Mouse (Mus musculus) gonadal fat pad, adult 2 months (tissue): Measurements from ENCODE around the gene Rtn4rl1. TPM values are rescaled to one million over a fixed set of nuclear protein-coding genes. Genes with fewer than 3 reads are reported as not detected.

Experiments
- DNase-seq: peaks from one replicate; pipeline ENCODE4 v3.0.0-alpha.2; 2012; ENCODE audit warnings: low read depth
- polyA plus RNA-seq: library from polyadenylated mRNA; depleted of rRNA; stranded (reverse); fragments of >200 nt; gene quantifications from 2 replicates; pipeline ENCODE4 v1.2.3, GENCODE M21; 2012

Gene Rtn4rl1
- polyA plus RNA-seq, 1 experiment: 27.8 TPM

DNA sequence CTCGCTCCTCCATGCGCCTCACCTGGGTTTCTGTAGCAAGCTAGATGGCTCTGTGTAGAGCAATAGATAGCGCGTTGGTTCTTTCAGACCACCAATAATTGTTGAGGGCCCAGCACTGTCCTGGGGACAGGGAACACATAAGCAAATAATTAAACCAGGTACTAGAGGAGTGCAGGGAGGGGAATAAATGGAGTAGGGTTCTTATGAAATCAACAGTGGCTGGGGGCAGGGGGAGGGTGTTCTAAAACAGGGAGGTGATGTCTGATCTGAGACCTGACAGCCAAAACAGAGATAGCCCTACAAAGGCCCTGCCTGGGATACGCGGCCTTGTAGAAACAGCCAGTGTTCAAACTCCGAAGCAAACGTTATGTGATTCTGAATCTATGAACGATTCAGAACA is 56.0 kb downstream of the Rtn4rl1 start:
- DNase-seq: no peak

DNA sequence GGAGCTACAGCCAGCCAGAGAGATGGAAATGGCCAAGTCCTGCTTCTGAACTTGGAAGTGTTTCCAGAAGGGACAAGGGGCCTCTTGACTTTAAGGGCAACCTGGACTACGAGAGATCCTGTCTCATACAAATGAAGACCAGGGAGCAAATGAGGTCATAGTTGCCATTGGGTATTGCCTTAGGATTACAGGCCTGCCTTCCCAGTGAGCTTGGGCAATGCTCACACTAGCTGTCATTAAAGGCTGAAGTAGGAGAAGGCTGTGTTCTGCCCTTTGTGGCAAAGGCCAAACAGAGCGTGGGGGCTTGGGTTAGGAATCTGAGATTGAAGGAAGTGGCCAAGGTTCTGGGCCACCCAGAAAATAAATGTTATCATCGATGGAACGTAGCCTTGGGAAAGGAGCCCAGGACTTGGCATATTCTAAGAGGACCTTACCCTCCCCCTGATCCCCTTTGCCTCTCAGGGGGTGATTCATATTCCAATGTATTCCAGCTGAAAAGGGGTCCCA is 57.5 kb downstream of the Rtn4rl1 start:
- no peak for DNase-seq

DNA sequence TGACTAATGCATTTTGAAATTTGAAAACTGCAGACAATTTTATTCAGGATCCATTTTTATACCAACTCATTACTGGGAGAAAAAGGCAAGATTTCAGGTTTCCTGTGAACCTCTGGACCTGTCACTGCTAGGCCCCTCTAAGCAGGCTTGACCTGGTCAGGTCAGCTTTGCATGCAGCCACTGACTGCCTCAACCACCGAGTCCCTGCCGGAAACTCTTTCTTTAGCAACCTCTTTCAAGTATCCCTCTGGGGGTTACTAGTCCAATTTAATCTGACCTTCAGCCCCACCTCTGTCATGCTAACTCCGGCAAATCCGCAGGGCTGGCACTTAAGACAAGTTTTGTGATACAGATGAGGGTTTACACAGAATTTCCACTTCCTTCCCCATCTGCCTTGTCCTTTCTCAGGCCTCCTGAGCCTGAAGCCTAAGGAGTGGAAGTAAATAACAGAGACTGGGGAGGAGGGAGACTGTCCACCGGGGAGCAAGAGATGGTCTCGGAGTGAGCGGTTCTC is 58.0 kb downstream of the Rtn4rl1 start:
- no peak for DNase-seq

DNA sequence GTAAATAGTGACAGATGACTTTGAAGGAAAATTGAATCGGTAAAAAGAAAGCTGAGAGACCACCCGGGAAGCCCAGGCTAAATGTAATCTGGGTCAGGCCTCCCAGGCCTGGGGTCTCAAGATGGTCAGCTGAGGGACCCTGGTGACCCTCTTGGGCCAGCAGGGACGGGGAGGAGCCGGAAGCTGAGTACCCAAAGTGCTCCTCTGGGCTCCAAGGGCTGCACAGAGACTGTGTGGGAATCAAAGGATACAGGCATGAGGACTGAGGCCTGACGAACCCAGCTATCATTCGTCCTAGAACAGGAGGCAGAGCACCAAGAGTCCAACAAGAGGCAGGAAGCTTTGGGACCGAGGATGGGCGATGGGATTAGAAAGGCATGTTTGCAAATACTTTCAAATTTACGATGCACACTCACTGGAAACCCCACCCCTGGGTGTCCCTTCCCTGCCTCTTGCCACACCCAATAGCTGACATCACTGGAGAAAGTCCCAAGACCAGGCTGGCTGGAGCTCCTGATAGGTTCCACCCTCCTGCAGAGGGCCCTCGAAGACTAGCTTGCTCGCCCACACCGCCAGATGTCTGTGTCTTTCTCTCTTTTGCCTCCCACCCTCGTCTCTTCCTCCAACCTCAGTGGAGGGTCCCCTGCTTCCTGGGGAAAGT is 60.8 kb downstream of the Rtn4rl1 start:
- DNase-seq: no peak

DNA sequence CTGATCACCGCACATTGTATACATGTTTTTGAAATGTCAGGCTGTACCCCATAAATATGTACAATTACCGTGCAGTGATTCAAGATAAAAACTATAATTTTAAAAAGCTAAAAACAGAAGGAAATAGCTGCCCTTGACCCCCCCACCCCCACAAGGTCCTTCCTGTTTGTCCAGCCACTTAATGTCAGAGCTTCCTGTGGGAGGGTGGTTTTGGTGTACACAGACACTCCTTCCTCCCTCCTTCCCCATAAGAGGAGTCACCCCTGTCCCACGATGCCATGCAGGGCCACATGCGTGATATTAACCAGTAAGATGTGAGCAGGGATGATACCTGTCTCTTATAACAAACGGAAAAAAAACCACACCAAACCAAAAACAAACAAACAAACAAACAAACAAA is 61.7 kb downstream of the Rtn4rl1 start:
- no peak for DNase-seq

DNA sequence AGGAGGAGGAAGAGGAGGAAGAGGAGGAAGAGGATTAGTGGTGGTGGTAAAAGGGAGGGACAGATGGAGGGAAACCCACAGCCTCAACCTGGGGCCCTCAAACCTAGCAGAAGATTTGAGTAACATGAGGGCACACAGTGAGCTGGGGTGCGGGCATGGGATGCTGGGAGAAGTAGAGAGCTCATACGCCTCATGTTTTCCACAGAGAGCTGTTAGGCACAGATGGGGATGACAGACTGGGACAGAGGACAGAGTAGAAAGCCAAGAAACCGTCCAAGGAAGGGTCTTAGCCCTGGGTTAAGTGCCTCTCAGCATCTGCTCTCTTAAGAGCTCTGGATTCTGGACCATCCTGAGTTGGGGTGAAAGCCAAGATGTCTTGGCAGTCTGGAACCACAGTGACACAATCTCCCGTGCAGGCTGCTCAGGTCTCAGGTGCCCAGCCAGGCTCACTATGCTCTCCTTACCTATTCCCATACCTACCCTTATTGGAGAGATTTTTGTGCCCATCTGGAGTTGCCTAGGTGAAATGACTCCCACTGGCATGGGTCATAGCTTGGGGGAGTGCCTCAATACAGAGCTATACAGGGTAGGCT is 63.6 kb downstream of the Rtn4rl1 start:
- no peak for DNase-seq

DNA sequence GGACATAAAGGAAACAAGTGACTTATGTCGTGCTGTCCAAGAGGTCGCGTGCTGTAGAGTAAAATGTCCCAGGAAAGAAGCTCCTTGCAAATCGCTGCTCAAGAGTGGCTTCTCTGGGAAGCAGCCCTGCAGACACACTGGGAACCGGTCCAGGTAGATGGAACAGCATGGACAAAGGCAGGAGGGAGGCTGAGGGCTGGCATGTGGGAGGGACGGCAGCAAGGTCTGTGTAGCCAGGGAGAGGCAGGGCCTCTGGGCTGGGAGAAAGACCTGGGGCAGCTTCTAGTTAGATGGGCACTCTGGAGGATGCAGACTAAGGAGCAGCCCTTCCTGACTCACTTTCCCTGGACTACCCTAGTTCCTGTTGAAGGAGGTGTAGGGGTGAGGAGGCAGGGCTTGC is 65.8 kb downstream of the Rtn4rl1 start:
- DNase-seq: no peak

DNA sequence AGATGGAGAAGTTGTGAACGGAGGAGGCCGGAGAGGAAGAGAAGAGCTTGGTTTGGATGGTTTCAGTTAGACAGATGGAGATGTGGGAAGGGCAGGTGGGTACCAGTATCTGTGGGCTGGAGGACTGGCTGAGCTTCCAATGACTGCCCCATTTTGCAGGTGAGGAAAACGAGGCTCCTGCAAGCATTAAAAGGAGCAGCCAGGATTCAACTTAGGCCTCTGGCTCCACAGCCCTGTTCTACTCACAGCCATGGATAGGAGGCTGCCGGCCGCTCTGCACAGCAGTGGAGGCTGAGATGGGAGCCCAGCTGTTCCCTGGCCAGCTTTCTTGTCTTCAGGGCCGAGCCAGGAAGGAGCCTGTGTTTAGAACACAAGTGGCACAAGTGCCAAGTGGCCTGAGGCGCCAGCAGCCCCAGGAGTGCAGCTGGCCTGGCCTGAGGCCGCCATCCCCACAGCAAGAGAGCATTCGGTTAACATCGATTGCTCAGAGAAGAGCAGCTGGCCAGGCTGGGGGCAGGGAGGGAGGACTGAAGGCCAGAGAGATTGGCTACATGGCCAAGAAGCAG is 66.5 kb downstream of the Rtn4rl1 start:
- DNase-seq: no peak

DNA sequence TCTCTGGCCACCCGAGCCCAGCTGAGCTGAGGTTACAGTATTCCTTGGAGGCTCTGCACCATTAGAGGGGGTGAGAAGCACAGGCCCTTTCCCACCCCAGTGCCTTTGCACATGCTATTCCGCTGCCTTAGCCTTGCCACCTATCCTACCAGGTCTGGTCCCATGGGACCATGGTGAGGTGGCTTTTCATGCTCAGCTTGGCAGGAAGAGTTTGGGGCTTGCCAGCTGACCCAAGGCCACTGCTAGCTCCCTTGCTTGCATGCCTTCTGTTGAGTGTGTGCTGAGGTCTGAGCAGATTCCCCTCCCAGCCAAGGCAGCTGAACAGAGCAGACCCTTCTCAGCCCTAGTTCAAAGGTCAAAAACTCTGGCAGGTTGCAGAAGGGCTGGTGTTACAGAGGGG is 67.4 kb downstream of the Rtn4rl1 start:
- no peak for DNase-seq

DNA sequence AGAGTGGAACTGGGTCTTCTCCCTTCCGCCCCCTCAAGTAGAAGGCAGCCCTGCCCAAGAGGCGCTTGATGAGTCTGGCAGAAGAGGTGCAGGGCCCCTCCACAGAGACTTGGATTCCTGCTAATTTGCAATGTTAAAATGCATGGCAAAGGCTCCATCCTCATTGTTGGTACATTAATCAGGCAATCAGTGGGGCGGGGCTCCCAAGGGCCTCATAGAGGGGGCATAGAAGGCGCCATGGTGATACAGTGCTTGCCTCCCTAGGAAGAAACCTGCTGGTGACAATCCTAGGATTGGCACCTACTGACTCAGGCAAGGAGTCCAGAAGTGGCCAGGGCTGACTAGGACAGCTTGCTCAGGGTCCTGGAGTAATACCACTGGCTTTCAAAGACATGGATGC is 68.1 kb downstream of the Rtn4rl1 start:
- DNase-seq: no peak

DNA sequence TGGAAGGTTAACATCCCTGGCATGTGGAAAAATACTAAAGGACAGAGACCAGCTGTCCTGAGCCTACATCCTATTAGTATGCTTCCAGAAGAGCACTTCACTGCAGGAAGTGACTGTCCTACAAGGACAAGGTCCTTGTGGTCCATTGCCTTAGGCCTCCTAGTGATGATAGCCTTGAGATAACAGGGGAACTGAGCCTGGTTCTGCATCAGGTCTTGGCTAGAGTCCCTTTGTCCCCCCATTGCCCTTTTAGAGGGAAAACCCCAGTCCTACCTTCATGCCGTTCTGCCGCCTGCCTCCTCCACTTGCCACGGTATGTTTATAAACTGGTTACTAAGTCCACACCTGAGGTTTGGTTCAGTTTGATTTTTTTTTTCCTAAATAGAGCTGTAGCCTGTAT is 68.6 kb downstream of the Rtn4rl1 start:
- no peak for DNase-seq

DNA sequence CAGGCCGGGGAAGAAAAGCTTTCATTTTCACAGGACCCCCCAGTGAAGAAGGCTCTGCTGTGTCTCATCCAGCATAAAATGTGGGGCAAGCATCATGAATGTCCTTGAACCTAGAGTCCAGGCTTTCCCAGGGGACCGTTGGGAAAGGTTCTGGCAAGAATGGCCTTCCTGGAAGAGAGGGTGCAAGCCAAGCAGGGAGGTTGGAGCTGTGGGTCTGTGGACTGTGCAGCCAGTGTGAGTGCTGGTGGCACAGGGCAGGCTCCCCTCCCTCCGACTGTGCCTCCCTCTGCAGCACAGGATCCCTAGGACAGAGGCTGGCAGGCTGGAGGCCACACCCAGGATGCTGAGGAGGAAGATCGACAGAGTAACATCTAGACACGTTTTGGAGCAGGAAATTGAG is 69.2 kb downstream of the Rtn4rl1 start:
- no peak for DNase-seq

DNA sequence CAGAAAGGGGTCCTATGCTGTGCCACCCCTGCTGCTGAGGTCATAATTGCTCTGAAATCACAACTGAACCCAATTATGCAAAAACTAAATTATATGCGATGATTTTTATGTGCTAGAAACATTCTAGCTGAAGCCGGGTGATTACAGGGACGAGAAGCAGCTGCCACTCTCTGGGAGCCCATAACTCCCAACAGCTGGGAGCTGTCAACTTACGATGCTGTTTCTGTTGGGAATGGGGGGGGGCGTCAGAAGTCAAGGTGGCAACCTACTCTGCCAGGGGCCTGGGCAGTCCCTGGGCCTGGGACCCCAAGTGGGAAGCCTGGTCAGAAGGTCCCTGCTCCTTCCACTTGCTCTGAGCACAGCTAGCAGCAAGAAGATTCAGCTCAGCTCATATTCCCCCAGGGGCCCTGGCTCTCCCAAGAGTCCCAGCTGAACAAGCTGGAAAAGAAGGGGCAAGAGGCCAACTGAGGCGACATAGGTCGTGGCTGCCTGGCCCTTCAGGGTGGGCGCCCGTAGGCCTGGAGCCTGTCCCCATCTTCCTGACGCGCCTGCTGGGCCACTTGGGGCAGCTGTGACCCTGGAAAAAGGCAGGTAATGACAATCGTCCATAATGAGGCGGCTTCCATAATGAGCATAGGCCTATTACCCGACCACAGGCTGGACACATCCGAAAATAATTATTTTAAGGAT is 69.8 kb downstream of the Rtn4rl1 start:
- DNase-seq: no peak

DNA sequence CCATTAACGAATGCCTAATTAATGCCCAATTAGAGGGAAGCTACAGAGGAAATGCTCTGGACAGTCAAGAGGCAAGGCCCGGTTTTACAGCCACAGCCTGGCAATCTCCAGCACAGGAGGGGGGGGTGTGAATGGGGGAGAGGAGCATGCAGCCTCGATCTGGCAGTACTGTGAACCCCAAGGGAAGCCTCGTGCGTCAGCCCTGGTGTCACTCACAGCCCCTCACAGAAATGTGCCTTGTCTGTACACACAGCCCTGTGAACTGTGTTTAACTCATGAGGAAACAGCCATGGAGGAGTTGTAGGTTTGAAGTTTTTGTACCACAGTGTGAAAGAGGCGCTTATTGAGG is 70.4 kb downstream of the Rtn4rl1 start:
- no peak for DNase-seq

DNA sequence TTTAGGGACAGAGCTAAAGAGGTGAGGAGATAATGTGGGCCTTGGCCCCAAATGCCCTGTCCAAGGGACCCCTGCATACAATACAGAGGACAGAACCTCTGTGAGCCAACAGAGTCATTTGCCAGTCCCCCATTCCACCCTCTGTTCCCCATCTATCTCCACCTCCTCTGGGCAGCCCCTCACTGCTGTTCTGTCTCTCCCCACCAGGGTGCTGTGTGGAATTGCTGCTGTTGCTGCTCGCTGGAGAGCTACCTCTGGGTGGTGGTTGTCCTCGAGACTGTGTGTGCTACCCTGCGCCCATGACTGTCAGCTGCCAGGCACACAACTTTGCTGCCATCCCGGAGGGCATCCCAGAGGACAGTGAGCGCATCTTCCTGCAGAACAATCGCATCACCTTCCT is 71.0 kb downstream of the Rtn4rl1 start:
- no peak for DNase-seq

DNA sequence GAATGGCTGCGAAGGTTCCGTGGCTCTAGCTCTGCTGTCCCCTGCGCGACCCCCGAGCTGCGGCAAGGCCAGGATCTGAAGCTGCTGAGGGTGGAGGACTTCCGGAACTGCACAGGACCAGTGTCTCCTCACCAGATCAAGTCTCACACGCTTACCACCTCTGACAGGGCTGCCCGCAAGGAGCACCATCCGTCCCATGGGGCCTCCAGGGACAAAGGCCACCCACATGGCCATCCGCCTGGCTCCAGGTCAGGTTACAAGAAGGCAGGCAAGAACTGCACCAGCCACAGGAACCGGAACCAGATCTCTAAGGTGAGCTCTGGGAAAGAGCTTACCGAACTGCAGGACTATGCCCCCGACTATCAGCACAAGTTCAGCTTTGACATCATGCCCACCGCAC is 72.0 kb downstream of the Rtn4rl1 start:
- no peak for DNase-seq

DNA sequence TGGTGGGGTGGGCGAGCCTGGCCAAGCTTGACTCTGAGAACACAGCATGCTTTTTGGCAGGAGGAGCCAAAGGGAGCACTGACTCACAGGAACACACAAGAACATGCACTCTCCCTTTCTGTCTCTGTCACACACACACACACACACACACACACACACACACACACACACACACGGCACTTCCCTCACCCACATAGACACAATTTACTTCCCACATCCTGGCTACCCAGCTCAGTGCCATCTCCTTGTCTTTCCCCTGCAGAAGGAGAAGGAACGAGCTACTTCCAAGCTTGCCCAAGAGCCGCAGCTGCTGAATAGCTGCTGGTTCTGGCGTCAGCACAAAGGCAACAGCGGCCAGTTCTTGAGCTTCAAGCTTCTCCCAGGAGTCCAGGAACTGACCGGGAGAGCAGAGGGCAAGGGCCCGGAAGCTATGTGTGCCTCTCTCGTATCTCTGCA is 74.3 kb downstream of the Rtn4rl1 start:
- no peak for DNase-seq

DNA sequence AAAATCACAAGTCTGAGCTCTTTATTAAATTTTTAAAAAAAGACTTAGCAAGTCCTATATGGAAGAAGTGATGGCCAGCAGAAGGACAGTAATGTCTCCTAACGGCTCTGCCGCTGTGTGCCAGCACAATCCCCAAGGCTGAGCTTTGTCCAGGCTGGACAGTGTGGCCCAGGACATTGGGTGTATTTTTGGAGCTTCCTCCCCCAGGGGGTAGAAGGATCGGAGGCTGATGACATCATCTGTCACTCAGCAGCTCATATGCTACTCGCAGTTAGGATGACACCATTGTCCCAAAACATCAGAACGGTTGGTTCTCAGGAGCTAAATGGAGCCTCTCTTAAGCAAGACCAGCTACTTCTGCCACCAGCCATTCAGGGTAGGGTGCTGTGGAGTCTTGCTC is 74.9 kb downstream of the Rtn4rl1 start:
- no peak for DNase-seq

DNA sequence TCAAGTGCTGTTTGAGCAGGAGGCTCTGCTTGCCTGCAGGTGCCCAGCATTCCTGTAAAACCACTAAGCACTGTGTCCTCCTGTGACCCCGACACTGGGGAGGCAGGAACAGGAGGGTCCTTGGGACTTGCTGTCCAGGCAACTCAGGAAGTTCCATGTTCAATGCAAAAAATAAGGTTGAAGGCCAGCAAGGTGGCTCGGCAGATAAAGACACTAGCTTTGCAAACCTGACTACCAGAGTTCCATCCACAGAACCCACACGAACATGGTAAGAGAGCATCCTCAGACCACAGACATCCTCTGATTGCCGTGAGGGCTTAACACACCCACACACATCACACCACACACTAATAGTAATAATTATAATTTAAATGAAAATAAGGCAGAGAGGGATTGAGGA is 75.6 kb downstream of the Rtn4rl1 start:
- DNase-seq: no peak

DNA sequence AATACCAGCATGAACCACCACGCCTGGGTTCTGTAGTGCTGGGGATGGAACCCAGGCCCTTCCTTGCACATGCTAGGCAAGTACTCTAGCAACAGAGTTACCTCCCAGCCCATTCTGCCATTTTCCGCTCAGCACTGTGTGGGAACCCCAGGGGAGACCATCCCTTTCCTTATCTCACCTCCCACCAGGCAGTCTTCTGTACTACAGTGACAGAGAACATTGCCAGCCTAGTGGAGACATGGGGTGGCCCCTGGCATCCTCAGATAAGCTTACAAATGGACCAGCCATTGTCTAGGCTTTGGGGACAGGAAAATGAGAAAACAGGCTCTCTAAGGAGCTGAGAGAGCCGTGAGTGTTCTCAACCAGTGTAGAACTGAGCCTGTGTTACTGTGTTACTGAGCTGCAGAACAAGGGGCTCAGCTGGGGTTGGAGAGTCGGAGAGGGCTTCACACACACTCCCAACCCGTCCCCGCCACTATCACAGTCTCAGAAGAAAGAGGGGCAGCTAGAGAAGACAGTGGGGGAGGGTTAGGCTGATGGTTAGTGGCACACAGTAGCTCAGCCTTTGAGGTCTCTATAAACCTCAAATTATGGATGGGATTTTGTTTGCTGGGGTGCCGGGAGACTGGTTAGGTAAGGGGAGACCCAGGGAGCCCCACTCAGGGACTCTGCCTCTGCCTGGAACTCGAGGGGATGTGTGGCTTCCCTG is 76.8 kb downstream of the Rtn4rl1 start:
- DNase-seq: no peak

DNA sequence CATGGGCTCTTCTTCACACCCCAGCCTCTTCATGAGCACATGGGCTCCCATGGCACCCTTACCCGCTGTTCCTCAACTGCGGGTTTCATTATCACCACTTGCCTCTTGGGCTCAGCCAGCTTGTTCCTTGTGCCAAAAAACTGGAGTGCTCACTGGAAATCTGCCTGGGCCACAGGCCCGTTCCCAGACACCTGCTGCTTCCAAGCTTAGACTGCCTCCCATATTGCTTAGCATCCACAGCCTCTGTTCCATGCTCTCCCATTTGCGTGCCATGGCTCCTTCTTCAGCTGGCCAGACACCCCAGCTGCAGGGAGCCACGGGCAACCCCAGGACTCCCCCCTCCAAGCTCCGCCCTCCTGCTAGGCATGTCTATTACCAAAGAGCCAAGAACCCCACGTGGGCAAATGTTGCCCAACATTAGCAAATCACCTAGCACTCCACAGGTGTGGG is 77.4 kb downstream of the Rtn4rl1 start:
- DNase-seq: peak; percentile 38

DNA sequence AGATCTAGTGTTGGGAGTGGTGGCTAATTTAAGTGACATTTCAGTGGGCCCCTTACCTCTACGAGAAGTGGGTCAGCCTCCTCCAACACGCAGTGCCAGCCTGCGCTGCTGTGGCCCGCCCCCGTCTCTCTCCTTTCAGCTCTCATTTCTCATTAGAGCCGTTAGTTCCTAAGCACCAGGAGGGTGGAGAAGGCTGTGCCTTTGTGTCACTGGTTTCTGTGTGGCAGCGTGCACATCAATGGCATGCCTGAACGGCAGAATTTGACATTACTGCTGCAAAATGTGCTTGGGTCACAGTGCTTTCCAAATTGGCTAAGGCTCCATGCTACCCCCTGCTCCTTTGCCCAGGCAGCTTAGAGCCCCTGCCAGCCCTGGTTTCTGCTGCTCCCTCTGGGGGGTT is 79.9 kb downstream of the Rtn4rl1 start:
- no peak for DNase-seq
